Mouse (Mus musculus): ENCODE results near the gene Mylip. TPM values are rescaled to one million over a fixed set of nuclear protein-coding genes. Genes with fewer than 3 reads are reported as not detected.

Mylip gene
- polyA plus RNA-seq, 1 experiment from 2014 or later = 47.1 TPM

DNA sequence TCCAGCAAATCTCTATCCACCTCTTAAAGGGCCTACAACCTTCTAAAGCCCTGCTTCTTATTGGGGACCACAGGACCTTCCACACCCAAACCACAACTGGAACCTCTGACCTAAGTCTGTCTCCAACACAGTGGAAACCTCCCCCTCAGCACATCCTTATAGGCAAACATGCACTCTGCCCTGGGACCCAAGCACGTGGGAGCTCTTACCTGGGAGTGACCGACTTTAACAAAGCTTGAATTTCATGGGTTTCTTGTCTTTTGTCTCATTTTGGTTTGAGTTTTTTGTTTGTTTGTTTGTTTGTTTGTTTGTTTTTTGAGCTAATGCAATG is 66.3 kb downstream of the Mylip start:
- Histone ChIP-seq H3K27ac (peak overlapping the region; percentile 75), H3K4me2 (no peak overlapping the region), H3K36me3 (no peaks in the 10 kb centered on the region), H3K4me3 (no peak overlapping the region), H3K9me3 (no peaks in the 10 kb centered on the region), H3K4me1 (peaks cover 24% of the 10 kb centered on the region), H3K9ac (no peak overlapping the region), H3K27me3 (no peaks in the 10 kb centered on the region)
- ATAC-seq (ENCODE audit: insufficient number of reproducible peaks, insufficient read depth, low FRiP score, low TSS enrichment, low read depth) = no peak
- whole genome bisulfite sequencing = 56% methylated on average over 2 of the region's 2 CpGs

DNA sequence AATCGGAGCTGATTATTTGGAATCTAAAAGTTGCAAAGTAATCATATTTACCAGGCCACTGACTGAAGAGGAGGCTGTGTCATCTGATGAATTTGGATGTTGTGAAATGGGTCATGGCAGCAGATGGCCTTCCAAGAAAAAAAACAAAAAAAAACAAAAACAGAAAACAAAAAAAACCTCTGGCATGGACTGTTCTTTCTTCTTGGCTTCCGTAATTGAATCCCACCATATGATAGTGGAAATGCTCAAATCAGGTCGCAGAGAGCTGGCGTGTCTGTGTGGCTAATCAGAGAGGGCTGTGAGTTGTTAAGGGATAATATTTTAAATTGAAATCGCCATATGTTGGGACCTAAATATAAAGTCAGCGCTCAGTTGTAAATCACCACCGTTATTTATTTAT is 67.9 kb downstream of the Mylip start:
- no peaks in the 10 kb centered on the region for H3K9me3 ChIP-seq
- no peak for ATAC-seq (ENCODE audit: insufficient number of reproducible peaks, insufficient read depth, low FRiP score, low TSS enrichment, low read depth)
- H3K4me2 ChIP-seq = no peak overlapping the region
- H3K27me3 ChIP-seq = no peaks in the 10 kb centered on the region
- no peak overlapping the region for H3K27ac ChIP-seq
- H3K9ac ChIP-seq = no peak overlapping the region
- H3K4me1 ChIP-seq = peaks cover 24% of the 10 kb centered on the region
- no peak overlapping the region for H3K4me3 ChIP-seq
- H3K36me3 ChIP-seq = no peaks in the 10 kb centered on the region
- 40% methylated on average over 7 of the region's 7 CpGs for WGBS

DNA sequence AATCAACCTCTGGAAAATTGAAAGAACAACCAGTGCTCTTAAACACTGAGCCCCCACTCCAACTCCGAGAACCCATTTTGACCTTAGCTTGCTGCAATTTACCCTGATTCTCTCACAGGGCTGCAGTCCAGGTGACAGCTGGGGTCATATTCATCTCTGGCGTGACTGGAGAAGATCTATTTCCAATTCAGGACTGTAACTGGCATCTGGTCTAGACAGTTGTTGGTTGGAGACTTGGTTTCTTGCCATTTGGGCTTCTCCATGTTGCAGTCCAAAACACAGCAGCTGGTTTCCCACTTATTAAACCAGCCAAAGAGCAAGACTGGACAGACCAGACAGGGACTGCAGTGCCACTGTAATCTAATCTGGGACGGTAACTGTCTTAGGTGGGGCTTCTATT is 70.6 kb downstream of the Mylip start:
- no peak overlapping the region for H3K4me3 ChIP-seq
- H3K4me2 ChIP-seq = no peak overlapping the region
- H3K4me1 ChIP-seq = peaks cover 11% of the 10 kb centered on the region
- H3K36me3 ChIP-seq = no peaks in the 10 kb centered on the region
- no peaks in the 10 kb centered on the region for H3K27me3 ChIP-seq
- H3K27ac ChIP-seq = no peak overlapping the region
- H3K9me3 ChIP-seq = no peaks in the 10 kb centered on the region
- no peak overlapping the region for H3K9ac ChIP-seq
- WGBS = 86% methylated on average over 3 of the region's 3 CpGs
- ATAC-seq (ENCODE audit: insufficient number of reproducible peaks, insufficient read depth, low FRiP score, low TSS enrichment, low read depth) = no peak

DNA sequence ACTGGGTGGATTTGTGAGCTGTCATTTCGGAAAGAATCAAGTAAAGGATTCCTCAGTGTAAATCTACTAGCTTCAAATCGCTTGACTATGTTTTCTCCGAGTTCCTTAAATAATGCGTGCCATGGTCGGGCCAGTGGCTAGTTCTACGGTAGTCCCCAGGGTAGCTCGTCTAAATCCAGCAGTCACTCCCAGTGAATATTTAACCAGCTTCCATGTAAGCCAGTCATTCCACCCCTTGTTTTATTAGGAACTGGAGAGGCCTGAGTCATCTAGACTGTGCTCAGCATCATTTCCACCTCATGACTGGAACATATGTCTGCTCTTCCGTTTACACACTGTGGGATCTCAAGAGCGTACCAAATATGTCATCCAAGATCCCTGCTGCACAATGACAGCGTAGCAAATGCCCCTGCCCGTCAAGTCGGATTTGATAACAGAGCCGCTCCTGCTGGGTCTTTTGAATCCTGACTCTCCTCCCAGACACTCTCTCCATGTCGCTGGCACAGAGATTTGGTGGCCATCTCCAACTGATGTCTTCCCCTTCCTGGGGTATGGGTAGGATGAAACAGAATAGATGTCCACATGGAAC is 71.9 kb downstream of the Mylip start:
- Histone ChIP-seq H3K4me1 (peaks cover 12% of the 10 kb centered on the region), H3K4me3 (no peak overlapping the region), H3K27me3 (no peaks in the 10 kb centered on the region), H3K9ac (no peak overlapping the region), H3K4me2 (no peak overlapping the region), H3K36me3 (no peaks in the 10 kb centered on the region), H3K9me3 (no peaks in the 10 kb centered on the region), H3K27ac (no peak overlapping the region)
- ATAC-seq (ENCODE audit: insufficient number of reproducible peaks, insufficient read depth, low FRiP score, low TSS enrichment, low read depth) = no peak
- 86% methylated on average over 14 of the region's 14 CpGs for whole genome bisulfite sequencing

Other genes with a start within 250 kb of the Mylip start
- 27.7 and 36.9 TPM in 2 replicates for gene Gmpr, start 117.7 kb downstream of the Mylip start, polyA plus RNA-seq (2015; fragmentation: Nextera tagmentation; extraction: Ambion mirVana)